Mouse (Mus musculus) liver, embryonic 11.5 days (tissue): ENCODE measurements around the gene 3100002H09Rik. TPM values are rescaled to one million over a fixed set of nuclear protein-coding genes. Genes with fewer than 3 reads are reported as not detected.

ENCODE experiments used
- ATAC-seq: fragments of 200-750 bp; cut with Nextera tagmentation; replicated peaks from 2 replicates; pipeline ENCODE4 v1.8.0; 2017; ENCODE audit warnings: moderate number of reproducible peaks, mild to moderate bottlenecking, moderate TSS enrichment, moderate library complexity; ENCODE audit not compliant: low FRiP score
- DNase-seq: peaks from one replicate; pipeline ENCODE4 v3.0.0-alpha.2; 2017; ENCODE audit warnings: low spot score
- H3K27ac ChIP-seq: fragments of 300-500 bp; sonication (generic); 2 replicates; pipeline ENCODE4 v1.5.1; 2014; ENCODE audit warnings: mild to moderate bottlenecking, low read depth, low read length, control low read depth
- H3K27me3 ChIP-seq: fragments of 300-500 bp; sonication (generic); replicated peaks from 2 replicates; pipeline ENCODE4 v1.6.1; 2014; ENCODE audit warnings: low read length, mixed read lengths; ENCODE audit not compliant: control insufficient read depth, insufficient read depth
- H3K36me3 ChIP-seq: fragments of 300-500 bp; sonication (generic); 2 replicates; pipeline ENCODE4 v1.6.1; 2014; ENCODE audit warnings: mild to moderate bottlenecking, low read length, moderate library complexity, mixed read lengths; ENCODE audit not compliant: control insufficient read depth, insufficient read depth
- H3K4me1 ChIP-seq: fragments of 300-500 bp; sonication (generic); replicated peaks from 2 replicates; pipeline ENCODE4 v1.6.1; 2014; ENCODE audit warnings: low read length, mixed read lengths; ENCODE audit not compliant: control insufficient read depth, insufficient read depth
- H3K4me2 ChIP-seq: fragments of 300-500 bp; sonication (generic); 2 replicates; pipeline ENCODE4 v1.6.1; 2014; ENCODE audit warnings: mild to moderate bottlenecking, control low read depth, moderate library complexity
- H3K4me3 ChIP-seq: fragments of 300-500 bp; sonication (generic); 2 replicates; pipeline ENCODE4 v1.5.1; 2014; ENCODE audit warnings: low read depth, low read length, control low read depth
- H3K9ac ChIP-seq: fragments of 300-500 bp; sonication (generic); 2 replicates; pipeline ENCODE4 v1.6.1; 2014; ENCODE audit warnings: low read depth, low read length, control low read depth
- H3K9me3 ChIP-seq: fragments of 300-500 bp; sonication (generic); 2 replicates; pipeline ENCODE4 v1.6.1; 2016; ENCODE audit warnings: low read length, inconsistent platforms, mixed read lengths; ENCODE audit not compliant: control insufficient read depth
- WGBS: fragments of 180-500 bp; shearing (Covaris S2); extraction: QIAGEN DNeasy Blood & Tissue Kit; methylation state at CpG from one replicate; pipeline ENCODE4 v1.1.7; 2014; 5-methylcytosine and 5-hydroxymethylcytosine counted together
- polyA plus RNA-seq: library from polyadenylated mRNA; unstranded; fragments of >200 nt; fragmentation: Nextera tagmentation; extraction: Ambion mirVana; gene quantifications from 2 replicates; pipeline ENCODE4 v1.2.1, GENCODE M21; 2014

The 3100002H09Rik gene
- polyA plus RNA-seq, 1 experiment from 2014 or later = not detected

DNA sequence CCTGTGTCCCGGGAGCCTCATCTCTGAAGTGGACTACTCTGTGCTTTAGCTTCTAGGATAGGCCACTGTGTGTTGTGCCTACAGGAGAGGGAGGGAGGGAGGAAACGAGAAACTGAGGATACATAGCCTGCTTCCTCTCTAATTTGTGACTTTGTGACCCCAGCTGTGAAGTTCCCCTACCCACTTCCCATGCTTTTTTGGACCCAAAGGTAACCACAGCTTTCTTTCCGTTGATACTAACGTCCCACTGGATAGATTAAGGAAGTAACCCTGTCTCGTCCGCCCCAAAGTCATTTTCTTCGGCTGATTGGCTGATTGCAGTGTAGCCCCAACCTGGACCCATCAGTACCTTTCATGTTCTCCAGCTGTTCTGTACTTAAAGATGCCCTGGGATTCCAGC is 29.9 kb downstream of the 3100002H09Rik start:
- Histone ChIP-seq H3K9me3 (no peaks in the 10 kb centered on the region), H3K4me1 (no peaks in the 10 kb centered on the region), H3K27ac (no peak overlapping the region), H3K36me3 (no peaks in the 10 kb centered on the region), H3K4me3 (no peak overlapping the region), H3K9ac (no peak overlapping the region), H3K4me2 (no peak overlapping the region), H3K27me3 (peaks cover 27% of the 10 kb centered on the region)
- WGBS = 58% methylated on average over 7 of the region's 7 CpGs
- ATAC-seq = no peak
- no peak for DNase-seq

DNA sequence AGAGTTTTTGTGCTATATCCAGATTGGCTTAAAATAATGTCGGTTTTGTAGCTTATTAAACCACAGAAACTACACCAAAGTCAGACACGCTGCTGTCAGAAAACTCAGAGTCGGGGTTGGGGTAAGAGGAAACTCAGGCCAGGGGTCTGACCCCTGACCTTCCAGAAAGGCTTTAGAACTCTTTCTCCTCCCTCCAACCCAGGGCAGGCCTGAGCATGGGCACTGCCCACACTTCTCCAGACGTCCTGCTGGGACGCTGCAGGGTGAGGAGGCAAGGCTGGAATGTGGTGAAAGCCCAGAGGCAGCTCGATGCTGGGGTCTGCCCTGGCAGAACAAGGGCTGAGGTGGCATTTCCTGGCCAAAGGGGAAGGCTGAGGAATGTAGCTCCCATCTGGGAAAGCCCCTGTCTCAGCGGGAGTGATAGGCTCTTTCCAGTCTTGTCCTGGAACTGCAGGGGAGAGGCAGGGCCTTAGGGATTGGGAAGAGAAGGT is 34.6 kb downstream of the 3100002H09Rik start:
- Histone ChIP-seq H3K36me3 (no peaks in the 10 kb centered on the region), H3K4me3 (peak overlapping the region; percentile 48; the same call in 1 of the 2 replicates), H3K9me3 (no peaks in the 10 kb centered on the region), H3K9ac (no peak overlapping the region), H3K27ac (no peak overlapping the region), H3K27me3 (peaks cover 58% of the 10 kb centered on the region), H3K4me2 (peak overlapping the region; percentile 71), H3K4me1 (no peaks in the 10 kb centered on the region)
- no peak for ATAC-seq
- no peak for DNase-seq
- WGBS = 8% methylated on average over 7 of the region's 7 CpGs

DNA sequence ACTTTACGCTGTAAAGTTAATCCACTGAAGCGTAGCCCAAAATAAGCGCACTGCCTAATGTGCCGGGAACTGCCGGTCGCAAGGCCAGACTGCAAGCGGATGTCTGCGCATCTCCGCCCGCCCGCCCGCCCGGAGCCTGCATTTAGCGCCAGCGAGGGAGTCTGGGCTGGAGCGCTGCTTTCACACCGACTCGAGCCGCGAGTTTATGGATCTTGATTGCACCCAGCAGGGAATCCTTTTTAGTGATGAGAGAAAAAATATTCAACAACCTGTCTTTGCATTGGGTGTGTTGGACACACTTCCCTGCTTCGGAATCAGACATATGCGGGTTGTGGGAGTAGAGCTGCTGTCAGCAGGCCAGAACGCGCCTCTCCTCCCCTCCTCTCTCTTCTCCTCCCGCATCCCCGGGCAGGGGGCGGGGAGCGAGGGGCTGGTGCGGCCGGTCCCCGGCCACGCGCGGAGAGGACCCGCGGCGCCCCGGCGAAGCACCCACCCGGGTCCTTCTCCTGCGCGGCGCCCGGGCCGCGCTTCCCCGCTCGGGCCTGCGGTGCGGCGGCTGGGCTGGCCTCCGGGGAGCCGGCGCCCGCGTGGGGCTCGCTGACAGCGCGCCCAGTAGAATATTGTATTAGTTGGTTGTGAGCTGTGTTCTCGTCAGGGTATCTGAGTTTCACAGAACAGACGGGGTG is 35.2 kb downstream of the 3100002H09Rik start:
- 1% methylated on average over 61 of the region's 61 CpGs for WGBS
- Histone ChIP-seq H3K4me2 (peak overlapping the region; percentile 71), H3K27me3 (peaks cover 58% of the 10 kb centered on the region), H3K4me1 (no peaks in the 10 kb centered on the region), H3K27ac (no peak overlapping the region), H3K4me3 (peak overlapping the region; percentile 48), H3K36me3 (no peaks in the 10 kb centered on the region), H3K9me3 (no peaks in the 10 kb centered on the region), H3K9ac (no peak overlapping the region)
- peak; percentile 49 for DNase-seq
- ATAC-seq = no peak

DNA sequence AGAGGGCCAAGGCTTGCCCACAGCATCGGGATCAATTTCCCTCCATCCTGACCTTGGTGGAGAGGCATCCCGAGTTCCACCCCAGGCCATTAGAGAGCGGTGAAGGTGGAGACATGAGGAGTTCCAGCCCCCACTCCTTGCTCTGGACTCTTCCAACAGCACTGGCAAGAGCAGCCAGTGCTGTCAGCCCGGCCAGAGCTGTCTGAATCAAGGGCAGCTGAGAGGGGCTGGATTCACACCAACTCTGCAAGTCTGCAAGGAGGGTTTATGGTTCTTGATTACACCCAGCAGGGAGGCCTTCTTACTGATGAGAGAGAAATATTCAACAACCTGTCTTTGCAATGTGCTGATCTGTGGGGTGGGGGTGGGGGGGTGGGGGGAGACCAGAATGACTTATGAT is 37.0 kb downstream of the 3100002H09Rik start:
- peaks cover 64% of the 10 kb centered on the region for H3K27me3 ChIP-seq
- no peak for ATAC-seq
- no peaks in the 10 kb centered on the region for H3K9me3 ChIP-seq
- no peak overlapping the region for H3K27ac ChIP-seq
- H3K36me3 ChIP-seq = no peaks in the 10 kb centered on the region
- no peak overlapping the region for H3K4me2 ChIP-seq
- DNase-seq = no peak
- H3K9ac ChIP-seq = no peak overlapping the region
- no peaks in the 10 kb centered on the region for H3K4me1 ChIP-seq
- no peak overlapping the region for H3K4me3 ChIP-seq
- WGBS = 37% methylated on average over 4 of the region's 4 CpGs

DNA sequence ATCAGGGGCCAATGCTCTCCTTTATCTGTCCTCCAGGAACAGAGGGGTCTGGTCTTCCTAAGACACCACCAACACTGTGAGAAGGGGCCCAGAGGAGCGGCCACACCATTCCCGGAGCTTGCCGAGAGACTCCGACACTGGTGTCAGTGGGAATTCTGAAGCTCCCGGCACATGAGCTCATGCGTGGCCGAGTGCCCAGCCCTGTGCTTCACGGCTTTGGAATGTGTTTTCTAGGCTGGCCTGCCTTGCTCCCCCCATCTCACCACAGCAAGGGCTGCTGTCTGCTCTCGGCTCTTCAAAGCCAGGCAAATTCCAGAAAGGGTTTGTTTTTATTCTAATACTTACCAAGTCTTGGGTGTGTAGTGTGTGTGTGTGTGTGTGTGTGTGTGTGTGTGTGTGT is 39.6 kb downstream of the 3100002H09Rik start:
- H3K9me3 ChIP-seq = no peaks in the 10 kb centered on the region
- no peaks in the 10 kb centered on the region for H3K4me1 ChIP-seq
- DNase-seq (no peak), ATAC-seq (no peak)
- 68% methylated on average over 9 of the region's 9 CpGs for WGBS
- no peak overlapping the region for H3K27ac ChIP-seq
- peaks cover 42% of the 10 kb centered on the region for H3K27me3 ChIP-seq
- H3K9ac ChIP-seq = no peak overlapping the region
- H3K4me3 ChIP-seq = no peak overlapping the region
- no peaks in the 10 kb centered on the region for H3K36me3 ChIP-seq
- H3K4me2 ChIP-seq = no peak overlapping the region

DNA sequence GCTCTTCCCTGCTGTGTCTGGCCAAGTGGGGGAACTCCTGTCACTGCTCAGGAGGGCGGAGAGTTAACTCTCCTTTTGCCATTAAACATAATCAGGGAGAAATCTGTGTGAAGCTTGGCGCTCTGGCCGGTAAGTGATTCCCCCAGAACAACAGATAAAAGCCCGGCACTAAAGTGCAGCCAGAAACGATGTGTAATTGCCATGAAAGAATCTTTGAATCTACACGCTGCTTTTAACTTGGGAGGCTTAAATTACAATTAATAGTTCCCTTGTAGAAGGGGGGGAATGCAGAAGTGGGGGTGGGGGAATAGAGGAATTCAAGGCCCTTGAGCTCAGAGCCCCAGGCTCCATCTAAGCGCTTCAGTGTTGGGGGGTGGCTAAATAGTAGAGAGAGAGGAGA is 40.9 kb downstream of the 3100002H09Rik start:
- peaks cover 28% of the 10 kb centered on the region for H3K27me3 ChIP-seq
- no peak overlapping the region for H3K4me2 ChIP-seq
- 41% methylated on average over 7 of the region's 7 CpGs for WGBS

DNA sequence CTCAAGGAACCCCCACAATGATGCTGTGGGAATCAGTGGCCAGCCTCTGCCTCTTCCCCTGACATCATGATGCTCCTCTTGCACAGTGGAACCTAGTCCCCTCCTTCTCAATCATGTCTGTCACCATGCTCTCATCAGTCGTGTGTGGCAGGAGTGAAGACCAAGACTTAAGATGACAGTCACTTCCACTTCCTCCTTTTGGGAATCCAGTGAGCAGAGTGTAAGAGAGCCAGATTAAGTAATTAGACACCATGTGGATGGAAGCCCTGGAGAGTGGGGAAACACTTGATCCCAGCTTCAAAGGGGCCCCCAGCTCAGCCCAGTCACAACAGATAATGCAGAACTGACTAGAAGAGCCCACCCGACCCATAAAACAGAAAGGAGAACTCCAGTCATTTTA is 47.2 kb downstream of the 3100002H09Rik start:
- Histone ChIP-seq H3K27ac (no peak overlapping the region), H3K9me3 (no peaks in the 10 kb centered on the region), H3K27me3 (peaks cover 3% of the 10 kb centered on the region; the same call in 1 of the 2 replicates), H3K4me1 (no peaks in the 10 kb centered on the region), H3K36me3 (no peaks in the 10 kb centered on the region), H3K4me2 (no peak overlapping the region), H3K9ac (no peak overlapping the region), H3K4me3 (no peak overlapping the region)
- no peak for DNase-seq
- WGBS = 33% methylated on average over 2 of the region's 2 CpGs
- ATAC-seq = no peak

More for the DNA sequence above, 40.9 kb downstream of the 3100002H09Rik start:
- no peak overlapping the region for H3K4me3 ChIP-seq
- H3K9ac ChIP-seq = no peak overlapping the region
- DNase-seq = no peak
- H3K36me3 ChIP-seq = no peaks in the 10 kb centered on the region
- no peaks in the 10 kb centered on the region for H3K9me3 ChIP-seq
- no peak for ATAC-seq
- H3K4me1 ChIP-seq = no peaks in the 10 kb centered on the region
- H3K27ac ChIP-seq = no peak overlapping the region

DNA sequence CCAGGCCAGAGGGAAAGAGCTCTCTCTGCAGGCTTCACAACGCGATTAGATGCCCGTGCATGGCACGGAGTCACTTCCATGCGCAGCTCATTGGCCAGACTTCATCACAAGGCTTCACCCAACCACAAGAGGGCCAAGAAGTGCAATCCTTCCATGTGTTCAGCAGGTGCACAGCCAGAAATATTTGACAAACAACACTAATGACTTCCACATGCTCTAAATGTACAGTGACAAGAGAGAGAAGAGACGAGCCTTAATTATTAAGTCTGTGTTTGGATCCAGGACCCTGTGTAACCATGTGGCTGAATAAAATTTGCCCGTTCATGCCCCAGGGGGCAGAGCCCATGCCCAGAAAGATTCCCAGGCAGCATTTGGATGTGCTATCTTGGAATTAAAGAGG is 47.9 kb downstream of the 3100002H09Rik start:
- Histone ChIP-seq H3K4me2 (no peak overlapping the region), H3K9me3 (no peaks in the 10 kb centered on the region), H3K27me3 (peaks cover 3% of the 10 kb centered on the region; the same call in 1 of the 2 replicates), H3K4me1 (no peaks in the 10 kb centered on the region), H3K9ac (no peak overlapping the region), H3K27ac (no peak overlapping the region), H3K36me3 (no peaks in the 10 kb centered on the region), H3K4me3 (no peak overlapping the region)
- no peak for DNase-seq
- no peak for ATAC-seq
- WGBS = 69% methylated on average over 7 of the region's 7 CpGs
